Mouse (Mus musculus): ENCODE data around the gene Kctd7. TPM values are rescaled to one million over a fixed set of nuclear protein-coding genes. Genes with fewer than 3 reads are reported as not detected.

Gene Kctd7
- total and polyA plus RNA-seq, 3 experiments: 1.5 to 3.7 (median 2.5) TPM

- H3K4me1 ChIP-seq (ENCODE audit: control insufficient read depth, insufficient read depth, low read length): no peaks in the 10 kb centered on the region
- intact Hi-C loops (cut with DNase I): no loop called here
- 55% methylated on average over 2 of the region's 2 CpGs for WGBS
- peaks cover 11% of the 10 kb centered on the region for H3K36me3 ChIP-seq (ENCODE audit: control insufficient read depth, insufficient read depth, low read length)
- DNase-seq: no peak
- TF ChIP-seq CTCF (IDR thresholded peaks at IDR 0.05) (no peak), POLR2A (IDR thresholded peaks at IDR 0.05; ENCODE audit: insufficient read depth, low read depth, low read length) (no peak), EP300 (IDR thresholded peaks at IDR 0.05; ENCODE audit: insufficient read depth, low read depth, low read length) (no peak)
- no peaks in the 10 kb centered on the region for H3K27me3 ChIP-seq (ENCODE audit: control insufficient read depth, insufficient read depth, low read length)
- no peak overlapping the region for H3K9ac ChIP-seq (ENCODE audit: low read depth, low read length)
- H3K4me3 ChIP-seq: no peak overlapping the region
- H3K79me2 ChIP-seq (replicated peaks; ENCODE audit: control insufficient read depth, insufficient read depth, low read length): no peaks in the 10 kb centered on the region; the same call in 1 of the 2 replicates
- H3K27ac ChIP-seq: no peak overlapping the region
Measured at GRCm38 (mm10) chr5:130192356-130192944, 47.8 kb downstream of the Kctd7 start.

- Histone ChIP-seq H3K4me1 (ENCODE audit: control insufficient read depth, insufficient read depth, low read length) (no peaks in the 10 kb centered on the region), H3K27me3 (ENCODE audit: control insufficient read depth, insufficient read depth, low read length) (no peaks in the 10 kb centered on the region), H3K27ac (no peak overlapping the region), H3K79me2 (replicated peaks; ENCODE audit: control insufficient read depth, insufficient read depth, low read length) (no peaks in the 10 kb centered on the region), H3K4me3 (no peak overlapping the region), H3K9ac (ENCODE audit: low read depth, low read length) (no peak overlapping the region), H3K36me3 (ENCODE audit: control insufficient read depth, insufficient read depth, low read length) (peaks cover 11% of the 10 kb centered on the region)
- 96% methylated on average over 3 of the region's 3 CpGs for WGBS
- no peak for TF ChIP-seq CTCF (IDR thresholded peaks at IDR 0.05)
- TF ChIP-seq EP300 (IDR thresholded peaks at IDR 0.05; ENCODE audit: insufficient read depth, low read depth, low read length): no peak
- no peak for TF ChIP-seq POLR2A (IDR thresholded peaks at IDR 0.05; ENCODE audit: insufficient read depth, low read depth, low read length)
- DNase-seq: no peak
- intact Hi-C loops (cut with DNase I): no loop called here
Measured at GRCm38 (mm10) chr5:130193760-130194159, 49.1 kb downstream of the Kctd7 start.

GRCm38 (mm10) chr5:130196307-130196706 is 51.6 kb downstream of the Kctd7 start:
- TF ChIP-seq CTCF (IDR thresholded peaks at IDR 0.05) (no peak), EP300 (IDR thresholded peaks at IDR 0.05; ENCODE audit: insufficient read depth, low read depth, low read length) (no peak), POLR2A (IDR thresholded peaks at IDR 0.05; ENCODE audit: insufficient read depth, low read depth, low read length) (no peak)
- no peaks in the 10 kb centered on the region for H3K4me1 ChIP-seq (ENCODE audit: control insufficient read depth, insufficient read depth, low read length)

GRCm38 (mm10) chr5:130197454-130197853 is 52.8 kb downstream of the Kctd7 start:
- Histone ChIP-seq H3K36me3 (ENCODE audit: control insufficient read depth, insufficient read depth, low read length) (peaks cover 8% of the 10 kb centered on the region), H3K4me3 (no peak overlapping the region), H3K79me2 (replicated peaks; ENCODE audit: control insufficient read depth, insufficient read depth, low read length) (no peaks in the 10 kb centered on the region), H3K27me3 (ENCODE audit: control insufficient read depth, insufficient read depth, low read length) (no peaks in the 10 kb centered on the region), H3K4me1 (ENCODE audit: control insufficient read depth, insufficient read depth, low read length) (no peaks in the 10 kb centered on the region), H3K27ac (no peak overlapping the region), H3K9ac (ENCODE audit: low read depth, low read length) (no peak overlapping the region)
- no peak for DNase-seq
- no peak for TF ChIP-seq EP300 (IDR thresholded peaks at IDR 0.05; ENCODE audit: insufficient read depth, low read depth, low read length)
- TF ChIP-seq POLR2A (IDR thresholded peaks at IDR 0.05; ENCODE audit: insufficient read depth, low read depth, low read length): no peak
- TF ChIP-seq CTCF (IDR thresholded peaks at IDR 0.05): no peak
- intact Hi-C loops (cut with DNase I): no loop called here
- 60% methylated on average over 3 of the region's 3 CpGs for WGBS

More at GRCm38 (mm10) chr5:130196307-130196706, 51.6 kb downstream of the Kctd7 start:
- Histone ChIP-seq H3K27ac (no peak overlapping the region), H3K4me3 (no peak overlapping the region), H3K9ac (ENCODE audit: low read depth, low read length) (no peak overlapping the region), H3K36me3 (ENCODE audit: control insufficient read depth, insufficient read depth, low read length) (peaks cover 11% of the 10 kb centered on the region), H3K27me3 (ENCODE audit: control insufficient read depth, insufficient read depth, low read length) (no peaks in the 10 kb centered on the region), H3K79me2 (replicated peaks; ENCODE audit: control insufficient read depth, insufficient read depth, low read length) (no peaks in the 10 kb centered on the region)
- no peak for DNase-seq
- 79% methylated on average over 1 of the region's 1 CpGs for WGBS
- intact Hi-C loops (cut with DNase I): no loop called here

- no peaks in the 10 kb centered on the region for H3K79me2 ChIP-seq (replicated peaks; ENCODE audit: control insufficient read depth, insufficient read depth, low read length)
- H3K27me3 ChIP-seq (ENCODE audit: control insufficient read depth, insufficient read depth, low read length): no peaks in the 10 kb centered on the region
- no peak overlapping the region for H3K27ac ChIP-seq
- peaks cover 8% of the 10 kb centered on the region for H3K36me3 ChIP-seq (ENCODE audit: control insufficient read depth, insufficient read depth, low read length)
- WGBS: 92% methylated on average over 7 of the region's 7 CpGs
- H3K4me1 ChIP-seq (ENCODE audit: control insufficient read depth, insufficient read depth, low read length): no peaks in the 10 kb centered on the region
- TF ChIP-seq EP300 (IDR thresholded peaks at IDR 0.05; ENCODE audit: insufficient read depth, low read depth, low read length) (no peak), CTCF (IDR thresholded peaks at IDR 0.05) (no peak), POLR2A (IDR thresholded peaks at IDR 0.05; ENCODE audit: insufficient read depth, low read depth, low read length) (no peak)
- no peak overlapping the region for H3K9ac ChIP-seq (ENCODE audit: low read depth, low read length)
- no peak for DNase-seq
- intact Hi-C loops (cut with DNase I): no loop called here
- H3K4me3 ChIP-seq: no peak overlapping the region
Measured at GRCm38 (mm10) chr5:130197981-130198380, 53.3 kb downstream of the Kctd7 start.

- DNase-seq: no peak
- H3K27me3 ChIP-seq (ENCODE audit: control insufficient read depth, insufficient read depth, low read length): no peaks in the 10 kb centered on the region
- TF ChIP-seq CTCF (IDR thresholded peaks at IDR 0.05) (no peak), POLR2A (IDR thresholded peaks at IDR 0.05; ENCODE audit: insufficient read depth, low read depth, low read length) (no peak), EP300 (IDR thresholded peaks at IDR 0.05; ENCODE audit: insufficient read depth, low read depth, low read length) (no peak)
- intact Hi-C loops (cut with DNase I): no loop called here
- no peak overlapping the region for H3K4me3 ChIP-seq
- WGBS: 70% methylated on average over 10 of the region's 10 CpGs
- peaks cover 8% of the 10 kb centered on the region for H3K36me3 ChIP-seq (ENCODE audit: control insufficient read depth, insufficient read depth, low read length)
- no peak overlapping the region for H3K27ac ChIP-seq
- peaks cover 5% of the 10 kb centered on the region for H3K4me1 ChIP-seq (ENCODE audit: control insufficient read depth, insufficient read depth, low read length)
- H3K9ac ChIP-seq (ENCODE audit: low read depth, low read length): no peak overlapping the region
- H3K79me2 ChIP-seq (replicated peaks; ENCODE audit: control insufficient read depth, insufficient read depth, low read length): no peaks in the 10 kb centered on the region
Measured at GRCm38 (mm10) chr5:130200233-130201029, 55.8 kb downstream of the Kctd7 start.
